Mouse (Mus musculus): ENCODE data around the gene Patj.

DNA sequence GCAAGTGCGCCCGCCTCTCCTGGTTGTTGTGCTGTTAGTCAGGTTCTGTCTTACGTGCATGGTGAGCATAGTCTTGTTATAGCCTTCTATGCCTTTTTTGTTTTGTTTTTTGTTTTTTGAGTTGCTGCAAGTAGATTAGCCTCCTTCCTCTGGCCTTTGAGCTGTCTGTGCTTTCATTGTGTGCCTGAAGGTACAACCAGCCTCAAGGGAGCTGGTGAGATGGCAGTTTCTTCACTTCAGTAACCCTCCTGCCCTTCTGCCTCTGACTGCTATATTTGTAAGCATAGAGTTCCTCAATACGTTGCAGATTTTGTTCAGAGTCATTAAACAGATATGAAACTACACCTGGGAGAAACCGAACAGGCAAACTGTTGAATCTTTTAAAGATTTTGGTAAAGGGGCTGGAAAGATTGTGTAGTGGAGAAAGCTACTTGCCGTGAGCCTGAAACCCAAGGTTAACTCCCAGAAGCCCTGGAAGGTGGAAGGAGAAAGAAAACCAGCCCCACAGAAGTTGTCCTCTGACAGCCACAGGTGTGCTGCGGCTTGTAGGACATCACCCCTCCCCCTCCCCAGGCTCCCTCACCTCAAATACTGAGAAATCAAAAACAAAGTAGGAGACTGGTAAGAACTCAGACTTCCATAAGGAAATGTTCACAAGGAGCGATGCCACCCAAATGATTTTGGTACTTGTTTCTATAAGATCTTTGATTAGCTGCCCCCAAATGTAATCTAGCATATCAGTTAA, 43.8 kb downstream of the Patj start:
- TF ChIP-seq MAZ (IDR thresholded peaks at IDR 0.05; ENCODE audit: low read depth, low read length) (no peak), POLR2A (IDR thresholded peaks at IDR 0.05; ENCODE audit: control insufficient read depth in 1 of 2, insufficient read depth in 1 of 2, low read depth in 1 of 2, low read length in 2 of 2, poor library complexity in 1 of 2) (no peak), CTCF (IDR thresholded peaks at IDR 0.05 in 2 of 3, conservative IDR thresholded peaks at IDR 0.05 in 1 of 3; ENCODE audit: control insufficient read depth in 1 of 3, insufficient read depth in 1 of 3, low read depth in 2 of 3, low read length in 3 of 3, poor library complexity in 1 of 3, severe bottlenecking in 1 of 3) (no peak), EP300 (IDR thresholded peaks at IDR 0.05; ENCODE audit: low read depth in 1 of 2, low read length in 2 of 2) (no peak)
